Mouse (Mus musculus) heart, adult 2 months (tissue): ENCODE measurements around the gene Kmt2c.

Experiments used
- CTCF ChIP-seq: fragments of 200-600 bp; IDR thresholded peaks from 2 replicates; pipeline ENCODE4 v1.8.1; 2022; ENCODE audit warnings: antibody characterized with exemption, mild to moderate bottlenecking, moderate library complexity
- EP300 ChIP-seq: fragments of 200-500 bp; IDR thresholded peaks from 2 replicates; pipeline ENCODE4 v1.6.1; 2011; ENCODE audit warnings: low read depth, low read length, control low read depth; ENCODE audit not compliant: insufficient read depth
- POLR2A ChIP-seq: fragments of 200-500 bp; IDR thresholded peaks from 2 replicates; pipeline ENCODE4 v1.6.1; 2011; ENCODE audit warnings: mild to moderate bottlenecking, low read depth, low read length, control low read depth; ENCODE audit not compliant: insufficient read depth

GRCm38 (mm10) chr5:25521461-25521860 is 22.9 kb upstream of the Kmt2c start:
- TF ChIP-seq CTCF (no peak), POLR2A (no peak), EP300 (no peak)
